Mouse (Mus musculus): ENCODE measurements around the gene Stat5a. TPM values are rescaled to one million over a fixed set of nuclear protein-coding genes. Genes with fewer than 3 reads are reported as not detected.
A peak's percentile ranks its signal among the peaks of the same experiment; 100 is the strongest.

Gene Stat5a
- total RNA-seq, 2 experiments from 2014 or later: 5.3 to 7.5 TPM

DNA sequence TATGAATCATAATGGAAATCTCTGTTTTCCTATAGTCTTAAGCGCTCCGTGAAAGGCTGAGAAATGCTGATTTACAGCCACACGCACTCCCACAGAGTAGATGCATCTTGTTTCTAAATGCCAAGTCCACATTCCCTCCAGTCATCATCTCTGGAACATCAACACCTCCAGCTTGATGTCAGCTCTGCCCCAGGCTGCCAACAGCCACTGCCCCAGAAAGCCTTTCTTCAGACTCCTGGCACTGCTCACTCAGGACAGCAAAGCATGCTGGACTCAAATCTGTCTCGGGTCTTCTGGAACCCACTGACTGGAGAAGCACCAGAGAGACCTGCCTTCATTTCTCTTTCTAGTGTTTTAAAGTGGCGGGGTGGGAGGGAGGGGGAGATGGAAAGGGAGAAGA is 33.3 kb downstream of the Stat5a start:
- no peak for ATAC-seq (replicated peaks; ENCODE audit: low FRiP score, poor library complexity, severe bottlenecking)

DNA sequence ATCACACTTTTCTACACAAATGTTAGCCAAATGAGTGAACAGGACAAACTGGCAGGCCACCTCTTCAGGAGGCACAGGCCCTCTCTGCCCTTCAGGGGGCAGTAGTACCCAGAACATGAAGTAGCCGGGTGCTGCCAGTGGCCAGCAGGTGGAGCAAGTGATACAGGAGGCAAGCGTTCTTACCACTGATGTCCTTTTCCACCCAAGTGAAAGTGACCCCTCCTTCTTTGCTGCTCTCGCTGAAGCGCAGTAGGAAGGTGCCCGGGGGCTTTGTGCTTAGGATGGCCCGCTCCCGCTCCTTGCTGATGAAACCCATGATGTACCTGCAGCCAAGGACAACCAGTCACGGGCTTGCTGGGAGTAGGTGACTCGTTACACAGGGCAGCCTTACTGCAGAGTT is 34.3 kb downstream of the Stat5a start:
- peak; percentile 87 for ATAC-seq (replicated peaks; ENCODE audit: low FRiP score, poor library complexity, severe bottlenecking)

DNA sequence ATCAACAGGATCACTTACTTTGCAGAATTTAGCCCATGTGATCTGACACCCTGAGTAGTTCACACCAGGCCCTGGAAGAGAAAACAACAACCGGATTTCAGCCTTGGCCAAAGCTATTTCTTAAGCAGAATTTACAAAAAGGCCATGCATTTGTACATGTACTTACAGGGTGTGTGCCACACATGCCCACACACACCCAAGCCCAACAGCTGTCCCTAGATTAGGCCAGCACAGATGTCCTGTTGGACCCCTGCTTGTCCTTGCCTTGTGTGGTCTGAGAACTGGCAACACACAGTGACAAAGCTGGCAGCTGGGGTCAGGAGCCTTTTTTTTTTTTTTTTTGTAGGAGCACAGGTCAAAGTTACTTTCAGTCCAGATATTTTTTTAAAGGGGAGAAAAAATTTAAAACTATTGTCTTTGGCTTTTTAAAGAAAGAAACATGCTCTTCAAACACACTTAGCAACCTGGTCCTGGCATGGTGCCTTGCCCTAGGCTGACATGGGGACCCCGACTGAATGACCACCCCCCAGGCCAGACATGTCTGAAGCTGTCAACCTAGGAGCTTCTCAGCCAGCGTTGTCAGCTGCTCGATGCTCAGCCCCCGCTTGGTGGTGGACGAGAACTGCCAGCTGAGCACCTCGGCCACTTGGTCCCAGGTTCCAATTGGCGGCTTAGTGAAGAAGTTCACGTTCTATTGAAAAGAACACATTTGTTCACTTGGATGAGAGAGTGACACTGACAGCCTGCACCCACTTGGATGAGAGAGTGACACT is 35.2 kb downstream of the Stat5a start:
- ATAC-seq (replicated peaks; ENCODE audit: low FRiP score, poor library complexity, severe bottlenecking): no peak

DNA sequence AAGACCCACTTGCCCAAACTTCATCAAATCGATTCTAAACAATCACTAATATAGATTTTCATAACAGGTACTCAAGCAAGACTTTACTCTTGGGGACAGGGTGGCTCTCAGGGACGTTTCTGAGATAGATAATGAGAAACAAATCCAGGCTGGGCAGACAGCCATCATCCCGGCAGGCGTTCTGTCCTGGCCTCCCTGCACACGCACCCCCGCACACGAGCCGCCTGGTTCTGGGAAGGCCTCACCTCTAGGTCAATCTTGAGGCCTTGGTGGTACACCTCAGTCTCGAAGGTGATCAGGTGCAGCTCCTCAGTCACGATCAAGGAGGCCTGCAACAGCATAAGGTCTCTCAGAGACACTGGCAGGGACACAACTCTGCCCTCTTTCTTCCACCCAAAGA is 36.9 kb downstream of the Stat5a start:
- no peak for ATAC-seq (replicated peaks; ENCODE audit: low FRiP score, poor library complexity, severe bottlenecking)

DNA sequence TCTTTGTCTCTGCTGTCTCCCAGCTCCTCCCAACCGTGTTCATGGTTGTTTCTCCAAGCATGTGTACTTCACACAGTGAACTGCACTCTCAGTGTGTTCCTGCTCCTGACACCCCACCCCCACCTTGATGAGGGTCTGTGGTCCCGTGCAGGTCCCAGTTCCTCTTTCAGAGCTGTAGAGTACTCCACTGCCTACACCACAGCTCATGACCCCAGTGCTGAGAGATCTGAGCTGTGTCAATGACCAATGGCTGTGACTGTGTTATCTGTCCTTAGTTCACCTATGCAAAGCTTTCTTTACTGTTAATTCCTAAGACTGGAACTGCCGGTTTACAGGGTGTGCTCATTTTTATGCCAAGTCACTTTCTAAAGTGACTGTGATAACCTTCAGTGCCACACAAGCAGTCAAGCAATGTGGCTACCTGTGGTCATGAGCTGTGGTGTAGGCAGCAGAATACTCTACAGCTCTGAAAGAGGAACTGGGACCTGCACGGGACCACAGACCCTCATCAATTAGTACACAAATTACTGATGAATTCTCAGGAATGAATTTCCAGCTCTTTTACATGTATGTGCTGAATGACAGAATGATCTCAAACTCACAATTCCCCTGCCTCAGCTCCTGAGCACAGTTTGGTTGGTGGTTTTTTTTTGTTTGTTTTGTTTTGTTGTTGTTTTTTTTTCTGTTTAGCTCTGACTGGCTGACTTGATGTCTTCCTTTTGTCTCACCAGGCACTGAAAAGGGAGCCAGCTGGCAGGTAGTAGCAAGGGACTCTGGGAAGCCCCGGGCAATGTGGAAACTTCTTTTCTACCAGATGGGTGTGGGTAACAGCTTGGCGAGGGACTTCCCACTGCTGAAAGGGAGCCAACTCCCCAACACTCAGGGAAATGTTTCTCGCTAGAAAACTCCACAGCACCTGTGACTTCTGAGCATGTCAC is 38.4 kb downstream of the Stat5a start:
- ATAC-seq (replicated peaks; ENCODE audit: low FRiP score, poor library complexity, severe bottlenecking): no peak

DNA sequence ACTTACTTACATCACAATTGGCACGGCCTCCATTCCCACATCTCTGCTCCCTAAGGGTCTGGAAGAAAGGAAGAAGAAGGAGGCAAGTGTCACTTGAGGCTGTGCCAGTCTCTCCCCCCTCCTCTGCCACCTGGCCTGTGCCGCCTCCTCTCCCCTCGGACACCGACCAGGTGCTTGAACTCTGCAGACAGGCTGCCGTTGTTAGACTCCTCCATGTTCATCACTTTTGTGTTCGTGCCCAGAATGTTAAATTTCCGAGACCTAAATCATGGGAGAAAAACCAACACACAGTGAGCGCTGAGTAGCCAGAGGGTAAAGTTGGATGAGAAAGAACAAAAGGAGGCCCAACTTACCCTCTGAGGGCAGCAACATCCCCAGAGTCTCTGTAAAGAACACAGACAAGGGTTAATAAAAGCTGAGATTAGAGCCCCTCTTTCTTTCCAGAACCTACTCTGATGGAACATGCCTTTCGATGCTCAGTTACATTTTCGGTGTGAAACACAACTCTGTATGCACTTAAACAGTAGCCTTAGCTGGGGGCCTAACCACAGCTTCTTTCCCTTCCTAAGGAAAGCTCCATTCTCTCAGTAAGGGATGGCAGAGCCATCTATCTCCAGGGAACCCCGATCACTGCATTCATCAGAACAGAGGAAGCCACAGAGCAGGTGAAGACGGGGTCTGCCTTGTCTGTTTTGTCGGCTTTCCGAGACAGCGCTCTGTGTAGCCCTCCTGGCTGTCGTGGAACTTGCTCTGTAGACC is 39.5 kb downstream of the Stat5a start:
- ATAC-seq (replicated peaks; ENCODE audit: low FRiP score, poor library complexity, severe bottlenecking): no peak

DNA sequence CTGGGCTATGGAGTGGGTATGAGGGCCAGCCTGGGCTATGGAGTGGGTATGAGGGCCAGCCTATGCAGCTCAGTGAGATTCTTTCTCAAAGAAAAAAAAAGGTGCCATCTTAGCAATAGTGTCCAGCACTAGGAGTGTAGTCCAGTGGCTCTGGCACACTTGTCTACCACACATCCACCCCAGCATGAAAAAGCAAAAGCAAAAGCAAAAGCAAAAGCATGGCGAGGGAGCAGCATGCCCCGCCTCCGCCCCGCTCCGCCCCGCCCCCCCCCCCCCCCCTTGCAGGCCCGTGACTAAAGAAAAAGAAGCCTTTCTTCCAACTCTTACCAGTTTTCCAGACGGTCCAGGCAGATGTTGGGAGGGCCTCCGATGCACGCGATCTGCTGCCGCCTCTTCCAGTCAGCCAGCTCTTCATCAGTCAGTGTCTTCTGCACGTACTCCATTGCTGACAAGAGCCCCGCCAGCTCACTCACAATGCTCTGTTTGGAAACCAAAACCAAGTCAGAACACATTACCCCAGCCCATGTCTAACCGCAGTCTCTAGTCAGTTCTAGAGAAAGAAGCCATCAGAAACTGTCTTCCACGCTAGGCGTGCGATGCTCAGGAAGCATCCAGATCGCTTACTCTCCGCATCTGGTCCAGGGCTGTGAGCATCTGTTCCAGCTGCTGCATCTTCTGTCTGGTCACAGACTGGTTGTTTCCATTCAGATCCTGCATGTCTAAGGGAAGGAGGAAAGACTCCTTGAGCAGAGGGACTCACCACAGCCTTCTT is 45.6 kb downstream of the Stat5a start:
- ATAC-seq (replicated peaks; ENCODE audit: low FRiP score, poor library complexity, severe bottlenecking): peak; percentile 51; the same call in 1 of the 2 replicates

DNA sequence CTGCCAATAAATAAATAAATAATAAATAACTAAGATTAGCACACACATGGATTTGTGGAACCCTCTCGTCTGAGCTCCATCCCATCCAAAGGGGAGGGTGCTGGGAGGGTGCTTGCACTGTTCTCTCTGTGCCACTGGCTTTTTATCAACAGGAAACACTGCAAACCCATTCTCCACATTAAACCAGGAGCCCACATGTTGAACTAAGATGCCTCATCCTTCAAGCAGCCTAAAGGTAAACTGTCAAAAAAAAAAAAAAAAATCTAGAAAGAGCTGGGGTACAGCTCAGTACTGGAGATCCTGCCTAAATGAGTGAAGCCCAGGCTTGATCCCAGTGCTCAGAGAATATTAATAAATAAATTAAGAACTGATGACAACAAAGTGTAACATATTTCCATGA is 46.8 kb downstream of the Stat5a start:
- no peak for ATAC-seq (replicated peaks; ENCODE audit: low FRiP score, poor library complexity, severe bottlenecking)

DNA sequence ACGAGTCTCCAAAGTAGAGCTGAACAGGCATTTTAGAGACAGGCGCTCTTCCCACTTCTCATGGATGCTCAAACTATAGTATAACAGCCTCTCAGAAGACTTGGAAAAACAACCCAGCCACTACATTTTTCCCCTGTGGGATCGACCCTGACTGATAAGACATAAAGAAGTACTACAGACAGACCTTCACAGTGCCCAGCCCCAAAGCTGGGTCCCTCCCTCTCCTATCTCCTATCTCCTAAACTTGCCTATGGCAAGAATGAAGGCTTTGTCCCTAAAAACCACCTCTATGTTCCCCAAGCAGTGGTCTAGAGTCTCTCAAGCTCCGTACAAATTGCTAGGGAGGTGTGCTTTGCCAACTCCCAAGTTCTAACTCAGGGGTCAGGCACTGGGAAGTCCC is 47.7 kb downstream of the Stat5a start:
- ATAC-seq (replicated peaks; ENCODE audit: low FRiP score, poor library complexity, severe bottlenecking): no peak

DNA sequence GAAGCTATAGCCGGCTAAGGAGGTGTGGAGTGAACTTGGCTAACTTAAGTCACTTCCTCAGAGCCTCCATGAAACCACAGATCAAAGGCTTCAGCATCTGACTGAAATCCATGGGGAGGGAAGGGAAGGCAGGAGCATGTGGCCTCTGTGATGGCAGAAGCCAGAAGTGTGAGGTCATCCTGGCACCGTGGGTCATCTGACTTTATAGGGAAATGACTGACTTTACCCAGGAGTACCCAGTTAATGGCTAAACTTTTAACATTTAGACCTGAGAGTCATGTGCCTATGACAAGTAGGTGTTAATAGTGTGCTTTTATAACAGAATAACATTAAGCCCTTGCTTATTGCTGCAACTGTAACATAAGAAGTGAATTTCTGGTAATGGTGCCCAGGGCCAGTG is 49.0 kb downstream of the Stat5a start:
- ATAC-seq (replicated peaks; ENCODE audit: low FRiP score, poor library complexity, severe bottlenecking): no peak

DNA sequence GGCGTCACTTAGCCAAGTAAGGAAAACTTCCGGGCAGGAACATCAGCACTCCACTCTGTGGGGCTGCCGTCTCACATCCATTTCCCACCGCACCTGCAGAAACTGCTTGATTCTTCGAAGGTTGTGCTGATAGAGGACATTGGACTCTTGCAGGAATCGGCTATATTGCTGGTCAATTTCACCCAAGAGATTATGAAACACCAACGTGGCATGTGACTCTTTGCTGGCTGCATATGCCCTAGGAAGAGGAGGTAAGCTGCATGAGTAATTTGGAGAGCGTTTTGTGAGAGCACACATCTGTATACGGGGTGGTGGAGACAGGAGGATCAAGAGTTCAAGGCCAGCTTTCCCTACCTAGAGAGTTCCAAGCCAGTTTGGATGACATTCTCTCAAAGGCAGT is 49.4 kb downstream of the Stat5a start:
- ATAC-seq (replicated peaks; ENCODE audit: low FRiP score, poor library complexity, severe bottlenecking): no peak

DNA sequence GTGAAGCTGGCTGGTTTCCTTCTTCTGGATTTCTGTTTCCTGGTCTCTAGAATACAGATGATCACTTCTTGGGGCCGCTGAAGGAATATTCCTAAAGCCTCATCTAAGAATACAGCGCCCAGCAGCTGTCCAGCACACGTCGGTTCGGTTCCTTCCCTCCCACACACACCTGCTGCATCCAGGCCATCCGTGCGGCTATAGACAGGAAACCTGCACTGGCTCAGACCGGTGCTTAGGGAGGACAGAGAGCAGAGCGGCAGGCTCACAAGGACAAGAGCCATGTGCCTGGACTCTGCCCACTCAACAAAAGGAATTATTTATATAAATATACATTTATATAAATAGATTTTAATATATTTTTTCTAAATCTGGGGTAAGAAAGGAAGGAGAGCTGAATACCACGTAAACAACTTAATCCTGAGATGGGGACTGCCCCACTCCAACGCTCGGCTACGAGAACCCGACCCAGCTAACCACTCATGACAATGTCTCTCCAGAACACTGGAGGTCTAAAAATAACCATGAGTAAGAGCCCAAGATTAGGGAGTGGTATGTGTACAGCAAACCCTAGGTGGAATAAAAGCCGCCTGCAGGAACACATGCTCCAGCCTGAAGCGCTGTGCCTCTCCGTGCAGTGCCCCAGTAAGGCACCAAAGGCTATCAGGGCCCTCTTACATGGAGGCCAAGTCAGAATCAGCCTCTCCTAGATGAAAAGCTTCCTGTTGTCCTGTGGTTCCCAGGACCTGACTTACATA is 53.4 kb downstream of the Stat5a start:
- ATAC-seq (replicated peaks; ENCODE audit: low FRiP score, poor library complexity, severe bottlenecking): no peak

DNA sequence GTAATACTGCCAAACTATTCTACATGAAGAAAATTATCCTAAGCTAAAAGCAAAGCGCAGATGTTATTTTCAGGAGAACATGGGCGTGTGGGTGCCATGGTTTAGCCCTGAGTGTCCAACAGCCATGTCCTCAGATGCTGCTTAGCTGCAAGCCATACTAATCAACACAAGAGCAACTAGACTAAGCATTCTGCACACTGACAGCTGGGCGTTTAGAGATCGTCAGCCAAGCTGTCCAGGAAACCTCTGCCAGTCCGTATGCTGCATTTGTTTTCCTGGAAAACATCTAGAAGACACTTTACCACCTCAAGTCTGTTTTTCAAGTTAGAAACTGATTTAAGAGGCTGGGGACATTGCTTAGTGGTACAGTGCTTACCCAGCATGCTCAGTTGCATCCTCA is 55.3 kb downstream of the Stat5a start:
- ATAC-seq (replicated peaks; ENCODE audit: low FRiP score, poor library complexity, severe bottlenecking): no peak

DNA sequence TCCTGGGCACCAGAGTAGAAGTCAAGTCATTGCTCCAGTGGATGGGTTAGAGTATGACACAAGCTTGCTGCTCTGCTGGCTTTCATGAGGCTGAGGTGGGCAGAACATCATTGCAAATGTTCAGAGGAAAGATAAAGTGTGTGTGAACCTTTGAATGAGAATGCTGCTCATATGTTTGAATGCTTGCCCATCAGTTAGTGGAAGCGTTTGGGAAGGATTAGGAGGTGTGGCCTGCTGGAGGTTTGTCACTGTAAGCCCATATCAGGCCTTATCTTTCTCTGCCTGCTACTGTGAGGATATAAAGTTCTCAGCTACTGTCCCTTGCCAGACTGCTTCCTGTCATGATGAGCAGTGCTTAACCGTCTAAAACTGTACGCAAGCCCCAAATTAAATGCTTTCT is 55.9 kb downstream of the Stat5a start:
- ATAC-seq (replicated peaks; ENCODE audit: low FRiP score, poor library complexity, severe bottlenecking): no peak

DNA sequence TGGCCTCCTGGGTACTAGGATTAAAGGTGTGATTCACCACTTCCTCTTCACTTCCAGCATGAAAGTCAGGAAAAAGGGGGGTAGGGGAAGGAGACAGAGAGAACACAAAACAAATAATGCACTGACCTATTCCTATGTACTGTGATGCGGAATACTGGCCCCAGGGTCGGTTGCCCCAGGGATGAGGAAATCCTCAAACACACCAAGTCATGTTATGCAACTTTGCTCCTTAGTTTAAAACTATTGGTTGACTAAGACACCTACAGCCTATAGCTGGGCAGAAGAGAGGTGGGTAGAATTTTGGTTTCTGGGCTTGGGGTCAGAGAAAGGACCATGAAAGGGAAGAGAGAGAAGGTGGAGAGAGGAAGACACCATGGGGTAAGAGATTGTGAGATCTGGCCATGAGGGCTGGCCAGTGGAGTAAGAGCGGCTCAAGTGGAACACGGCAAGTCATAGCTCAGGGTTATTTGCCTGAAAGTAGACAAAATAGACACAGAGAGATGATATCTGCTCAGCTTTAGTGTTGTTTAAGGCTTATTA is 57.4 kb downstream of the Stat5a start:
- ATAC-seq (replicated peaks; ENCODE audit: low FRiP score, poor library complexity, severe bottlenecking): no peak

DNA sequence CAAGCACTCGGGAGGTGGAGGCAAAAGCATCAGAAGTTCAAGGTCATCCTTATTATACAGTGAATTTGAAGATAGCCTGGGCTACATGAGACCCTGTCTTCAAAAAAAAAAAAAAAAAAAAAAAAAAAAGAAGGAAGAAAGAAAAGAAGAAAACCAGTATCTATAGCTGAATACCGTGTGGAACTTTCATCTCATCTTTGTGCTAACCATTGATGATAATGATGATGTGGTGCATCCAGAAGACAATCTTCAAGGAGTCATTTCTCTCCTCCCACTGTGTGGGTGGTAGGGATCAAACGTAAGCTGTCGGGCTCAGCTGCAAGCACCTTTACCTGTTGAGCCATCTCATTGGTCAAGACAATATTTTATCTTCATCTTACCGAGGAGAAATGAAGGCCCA is 58.9 kb downstream of the Stat5a start:
- ATAC-seq (replicated peaks; ENCODE audit: low FRiP score, poor library complexity, severe bottlenecking): no peak

DNA sequence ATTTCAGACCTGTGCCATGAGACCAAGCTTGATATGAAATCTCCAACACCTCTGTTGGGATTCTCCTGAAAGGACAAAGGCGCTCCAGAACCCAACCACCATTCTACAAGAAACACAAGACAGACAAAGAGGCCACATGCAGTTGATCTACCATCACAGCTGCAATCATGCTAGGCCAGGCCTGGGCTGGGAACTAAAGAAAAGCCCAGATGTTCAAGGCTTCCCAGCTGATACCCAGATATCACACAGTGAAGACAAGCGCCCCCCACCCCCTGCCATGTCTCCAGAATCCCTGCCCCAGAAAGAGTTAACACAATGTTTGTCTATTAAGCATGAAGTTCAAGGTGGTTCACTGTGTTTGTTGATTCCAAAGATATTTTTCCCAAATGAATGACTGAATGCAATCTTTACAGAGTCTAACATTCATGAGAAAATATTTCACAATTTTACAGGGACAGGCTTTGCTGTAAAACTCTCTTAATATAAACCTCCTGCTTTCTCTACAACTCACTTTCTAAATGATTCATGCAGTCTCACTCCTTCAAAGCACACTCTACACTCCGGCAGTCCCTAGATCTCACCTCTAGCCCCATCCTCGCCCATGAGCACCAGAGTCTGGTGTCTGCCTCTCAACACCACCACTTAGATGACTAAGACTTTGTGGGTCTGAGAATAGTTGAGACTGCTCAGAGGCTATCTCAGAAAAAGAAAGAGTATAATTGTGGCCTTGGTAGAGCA is 61.9 kb downstream of the Stat5a start:
- ATAC-seq (replicated peaks; ENCODE audit: low FRiP score, poor library complexity, severe bottlenecking): no peak

DNA sequence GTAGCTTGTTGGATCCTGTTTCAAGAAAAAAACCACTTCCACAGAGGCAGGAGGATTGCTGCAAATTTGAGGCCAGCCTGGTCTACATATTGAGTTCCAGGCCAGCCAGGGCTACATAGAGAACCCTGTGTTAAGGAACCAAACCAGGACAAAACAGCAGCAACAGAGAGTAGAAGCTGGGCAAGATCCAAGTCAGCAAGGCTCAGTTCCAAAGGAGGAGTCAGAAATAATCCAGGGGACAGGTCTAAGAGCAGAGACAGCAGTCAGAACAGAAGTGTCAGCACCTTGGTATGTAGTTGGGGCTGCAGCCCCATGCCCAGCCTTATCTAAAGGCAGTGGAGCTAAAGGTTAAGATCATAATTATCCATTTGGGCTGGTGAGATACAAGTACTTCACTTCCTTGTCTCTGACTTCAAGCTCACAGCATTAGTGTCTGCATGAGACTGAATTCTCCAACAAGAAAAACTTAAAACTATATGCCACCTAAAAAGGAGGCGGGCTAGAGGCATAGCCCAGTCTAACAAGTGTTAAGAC is 65.3 kb downstream of the Stat5a start:
- ATAC-seq (replicated peaks; ENCODE audit: low FRiP score, poor library complexity, severe bottlenecking): no peak

Data from erythroid progenitor cell, adult 5-6 weeks (primary cell).